Mouse (Mus musculus) lung, adult 2 months (tissue): ENCODE data around the gene Jmy.

ENCODE experiments used
- CTCF ChIP-seq: fragments of 200-500 bp; IDR thresholded peaks from 2 replicates; pipeline ENCODE4 v1.5.1; 2011; ENCODE audit warnings: mild to moderate bottlenecking, low read length, control low read depth; ENCODE audit not compliant: insufficient read depth
- POLR2A ChIP-seq: fragments of 200-500 bp; IDR thresholded peaks from 2 replicates; pipeline ENCODE4 v1.6.1; 2011; ENCODE audit warnings: low read depth, mild to moderate bottlenecking, control low read depth, low read length, borderline replicate concordance; ENCODE audit errors: extremely low read depth

DNA sequence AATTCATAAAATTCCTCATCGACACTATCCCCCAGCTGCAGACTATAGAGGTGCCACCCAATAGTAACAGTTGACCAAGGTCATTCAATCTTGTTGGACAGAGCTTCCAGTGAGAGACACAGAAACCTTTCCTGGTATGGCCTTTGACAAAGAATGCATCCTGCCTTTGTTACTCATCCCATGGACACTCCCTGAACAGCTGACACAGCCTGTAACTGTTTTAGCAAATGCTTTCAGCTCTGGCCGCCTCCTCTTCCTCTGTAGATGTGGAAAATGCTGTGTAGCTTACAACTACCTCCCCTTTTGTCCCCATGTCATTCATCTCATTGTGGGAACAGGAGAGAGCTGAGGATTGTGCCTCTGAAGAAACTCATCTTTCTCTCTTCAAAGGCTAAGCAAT, 81.3 kb downstream of the Jmy start:
- TF ChIP-seq POLR2A (no peak), CTCF (no peak)
